Mouse (Mus musculus) neural tube, embryonic 11.5 days (tissue): ENCODE results near the gene Tmem170. TPM values are rescaled to one million over a fixed set of nuclear protein-coding genes. Genes with fewer than 3 reads are reported as not detected.

Experiments used
- ATAC-seq: fragments of 200-750 bp; cut with Nextera tagmentation; 2 replicates; pipeline ENCODE4 v1.8.0; 2017; ENCODE audit warnings: moderate number of reproducible peaks, mild to moderate bottlenecking, moderate TSS enrichment, moderate library complexity; ENCODE audit not compliant: insufficient read depth, low FRiP score, low TSS enrichment
- DNase-seq: peaks from one replicate; pipeline ENCODE4 v3.0.0-alpha.2; 2015; ENCODE audit warnings: low spot score
- H3K27ac ChIP-seq: fragments of 300-500 bp; sonication (generic); 2 replicates; pipeline ENCODE4 v1.5.1; 2014; ENCODE audit warnings: low read depth, mild to moderate bottlenecking, low read length
- H3K27me3 ChIP-seq: fragments of 300-500 bp; sonication (generic); 2 replicates; pipeline ENCODE4 v1.6.1; 2014; ENCODE audit warnings: mild to moderate bottlenecking, low read length, mixed read lengths; ENCODE audit not compliant: control insufficient read depth, insufficient read depth
- H3K36me3 ChIP-seq: fragments of 300-500 bp; sonication (generic); 2 replicates; pipeline ENCODE4 v1.6.1; 2014; ENCODE audit warnings: mild to moderate bottlenecking, low read length, moderate library complexity, mixed read lengths; ENCODE audit not compliant: control insufficient read depth, insufficient read depth
- H3K4me1 ChIP-seq: fragments of 300-500 bp; sonication (generic); 2 replicates; pipeline ENCODE4 v1.6.1; 2014; ENCODE audit warnings: low read length, mixed read lengths; ENCODE audit not compliant: control insufficient read depth, insufficient read depth
- H3K4me2 ChIP-seq: fragments of 300-500 bp; sonication (generic); 2 replicates; pipeline ENCODE4 v1.6.1; 2014; ENCODE audit warnings: low read depth, mild to moderate bottlenecking, moderate library complexity
- H3K4me3 ChIP-seq: fragments of 300-500 bp; sonication (generic); 2 replicates; pipeline ENCODE4 v1.5.1; 2014; ENCODE audit warnings: low read depth, low read length
- H3K9ac ChIP-seq: fragments of 300-500 bp; sonication (generic); 2 replicates; pipeline ENCODE4 v1.6.1; 2014; ENCODE audit warnings: mild to moderate bottlenecking, low read length
- H3K9me3 ChIP-seq: fragments of 300-500 bp; sonication (generic); 2 replicates; pipeline ENCODE4 v1.6.1; 2016; ENCODE audit warnings: low read length; ENCODE audit not compliant: control insufficient read depth
- WGBS: fragments of 180-500 bp; shearing (Covaris S2); extraction: QIAGEN DNeasy Blood & Tissue Kit; methylation state at CpG from one replicate; pipeline ENCODE4 v1.1.7; 2014; 5-methylcytosine and 5-hydroxymethylcytosine counted together
- polyA plus RNA-seq: library from polyadenylated mRNA; unstranded; fragments of >200 nt; fragmentation: Nextera tagmentation; extraction: Ambion mirVana; gene quantifications from 2 replicates; pipeline ENCODE4 v1.2.1, GENCODE M21; 2014

Tmem170 gene
- polyA plus RNA-seq, 1 experiment from 2014 or later: 6.0 TPM

DNA sequence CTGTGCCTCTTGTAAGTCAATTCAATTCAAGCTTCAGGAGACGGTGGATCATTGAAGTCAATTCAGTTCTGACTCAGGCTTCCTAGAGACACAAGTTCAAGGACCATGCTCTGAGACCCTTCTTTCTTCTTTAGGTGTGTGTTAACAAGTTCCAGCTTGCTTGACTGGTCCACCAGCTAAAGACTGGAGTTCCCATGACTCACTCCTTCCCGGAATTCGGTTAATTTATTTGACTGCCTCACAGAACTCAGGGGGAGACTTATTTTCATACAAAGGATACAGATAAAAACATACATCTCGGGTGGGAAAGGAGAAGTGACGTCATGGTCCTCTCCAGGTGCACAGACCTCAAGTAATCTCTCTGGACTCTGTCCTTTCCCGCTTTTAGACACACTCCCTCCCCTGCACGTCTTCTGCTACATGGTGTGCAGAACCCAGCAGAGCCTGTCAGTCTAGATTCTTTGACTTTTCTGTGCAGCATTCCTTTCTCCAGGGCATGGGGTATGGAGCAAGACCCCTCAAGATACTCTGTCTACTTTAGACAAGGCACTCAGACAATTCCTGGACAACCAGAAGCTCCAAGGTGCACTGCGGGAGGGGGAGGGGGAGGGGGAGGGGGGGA, 29.1 kb upstream of the Tmem170 start:
- Histone ChIP-seq H3K27me3 (peaks cover 12% of the 10 kb centered on the region; the same call in 1 of the 2 replicates), H3K4me1 (0 out of 2 replicates have a peak, but pooled peaks cover 3% of the 10 kb centered on the region), H3K36me3 (no peaks in the 10 kb centered on the region), H3K27ac (no peak overlapping the region), H3K4me2 (no peak overlapping the region), H3K9ac (no peak overlapping the region), H3K4me3 (no peak overlapping the region), H3K9me3 (no peaks in the 10 kb centered on the region)
- no peak for DNase-seq
- WGBS: 81% methylated on average over 8 of the region's 8 CpGs
- no peak for ATAC-seq

DNA sequence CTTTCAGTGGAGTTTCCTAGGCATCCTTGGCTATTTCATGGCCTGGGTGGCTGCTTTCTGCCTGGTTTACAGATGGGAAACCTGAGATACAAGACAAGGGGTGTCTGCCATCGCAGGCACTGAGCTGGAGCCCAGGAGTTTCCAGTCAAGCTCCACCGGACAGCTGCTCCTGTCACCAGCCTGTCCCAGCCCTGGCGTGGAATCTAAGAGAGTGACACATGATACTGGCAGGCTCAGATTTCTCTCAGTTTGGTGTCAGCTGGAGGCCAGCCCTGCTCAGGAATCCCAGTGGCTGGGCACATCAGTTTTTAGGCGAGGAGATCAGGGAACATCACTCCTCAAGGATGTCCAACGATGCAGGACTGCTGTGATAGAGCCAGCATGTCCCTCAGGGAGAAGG, 25.5 kb upstream of the Tmem170 start:
- Histone ChIP-seq H3K4me2 (no peak overlapping the region), H3K4me1 (no peaks in the 10 kb centered on the region), H3K27ac (no peak overlapping the region), H3K4me3 (no peak overlapping the region), H3K9me3 (no peaks in the 10 kb centered on the region), H3K9ac (no peak overlapping the region), H3K27me3 (no peaks in the 10 kb centered on the region), H3K36me3 (no peaks in the 10 kb centered on the region)
- ATAC-seq: no peak
- DNase-seq: no peak
- 40% methylated on average over 5 of the region's 5 CpGs for WGBS

DNA sequence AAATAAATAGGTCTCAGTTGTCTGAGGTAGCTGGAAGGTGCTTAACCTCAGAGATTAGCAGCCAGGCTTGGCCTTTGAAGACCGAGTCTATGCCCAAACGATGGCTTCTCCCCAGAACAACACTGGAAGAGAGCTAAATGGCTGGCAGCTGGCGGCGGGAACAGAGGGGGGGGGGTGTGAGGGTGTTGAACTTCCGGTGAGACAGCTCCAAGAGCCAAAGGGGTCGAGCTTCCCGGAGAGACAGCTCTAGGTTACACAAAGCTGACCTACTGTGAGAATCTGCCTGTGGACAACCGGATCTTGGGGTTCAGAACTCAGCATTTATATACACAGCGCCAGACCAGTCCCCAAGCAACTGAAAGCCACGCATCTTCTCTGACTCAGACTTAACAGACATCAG, 22.0 kb upstream of the Tmem170 start:
- no peak for DNase-seq
- no peaks in the 10 kb centered on the region for H3K27me3 ChIP-seq
- 39% methylated on average over 10 of the region's 10 CpGs for WGBS

DNA sequence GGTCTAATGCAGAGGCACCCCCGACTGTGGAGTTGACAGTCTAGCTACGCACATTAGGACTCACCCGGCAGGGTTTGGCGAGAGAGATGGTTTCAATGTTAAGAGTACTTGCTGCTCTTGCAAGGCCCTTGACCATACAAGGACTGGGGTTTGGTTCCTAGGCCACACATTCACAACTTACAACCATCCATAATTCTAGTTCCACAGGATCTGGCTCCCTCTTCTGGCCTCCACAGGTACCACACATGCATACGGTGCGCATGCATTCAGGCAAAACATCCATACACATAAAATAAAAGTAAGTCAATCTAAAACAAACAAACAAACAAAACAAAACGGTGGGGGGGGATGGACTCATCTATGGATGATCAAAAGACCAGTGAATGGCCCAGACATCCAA, 18.4 kb upstream of the Tmem170 start:
- Histone ChIP-seq H3K4me1 (no peaks in the 10 kb centered on the region), H3K27ac (no peak overlapping the region), H3K4me2 (no peak overlapping the region), H3K9ac (no peak overlapping the region), H3K9me3 (no peaks in the 10 kb centered on the region), H3K36me3 (no peaks in the 10 kb centered on the region), H3K4me3 (no peak overlapping the region), H3K27me3 (peaks cover 19% of the 10 kb centered on the region)
- DNase-seq (no peak), ATAC-seq (no peak)
- WGBS: 88% methylated on average over 7 of the region's 7 CpGs

More for the DNA sequence above, 22.0 kb upstream of the Tmem170 start:
- Histone ChIP-seq H3K4me3 (no peak overlapping the region), H3K4me2 (no peak overlapping the region), H3K36me3 (no peaks in the 10 kb centered on the region), H3K9ac (no peak overlapping the region), H3K4me1 (no peaks in the 10 kb centered on the region), H3K9me3 (no peaks in the 10 kb centered on the region), H3K27ac (no peak overlapping the region)
- ATAC-seq: no peak

DNA sequence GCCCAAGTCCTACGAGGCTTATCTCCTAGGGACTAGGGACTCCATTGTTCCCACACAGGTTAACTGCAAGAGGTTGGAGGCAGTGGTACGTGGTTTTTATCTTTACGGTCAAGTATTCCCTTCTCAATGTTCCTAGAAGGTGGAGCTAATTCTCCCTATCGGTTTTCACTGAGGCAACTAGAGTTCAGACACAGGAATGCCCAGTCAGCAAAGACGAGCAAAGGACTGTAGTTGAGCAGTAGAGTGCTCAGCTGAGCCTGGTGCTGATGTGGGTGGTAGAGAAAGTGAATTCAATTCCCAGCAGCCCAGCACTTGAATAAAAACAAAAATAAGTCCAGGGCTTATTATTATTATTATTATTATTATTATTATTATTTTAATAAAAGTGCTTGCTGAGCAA, 16.1 kb upstream of the Tmem170 start:
- Histone ChIP-seq H3K27ac (no peak overlapping the region), H3K36me3 (no peaks in the 10 kb centered on the region), H3K27me3 (peaks cover 35% of the 10 kb centered on the region), H3K4me3 (no peak overlapping the region), H3K4me2 (no peak overlapping the region), H3K4me1 (no peaks in the 10 kb centered on the region), H3K9ac (no peak overlapping the region), H3K9me3 (no peaks in the 10 kb centered on the region)
- DNase-seq (no peak), ATAC-seq (no peak)
- WGBS: 70% methylated on average over 5 of the region's 5 CpGs

DNA sequence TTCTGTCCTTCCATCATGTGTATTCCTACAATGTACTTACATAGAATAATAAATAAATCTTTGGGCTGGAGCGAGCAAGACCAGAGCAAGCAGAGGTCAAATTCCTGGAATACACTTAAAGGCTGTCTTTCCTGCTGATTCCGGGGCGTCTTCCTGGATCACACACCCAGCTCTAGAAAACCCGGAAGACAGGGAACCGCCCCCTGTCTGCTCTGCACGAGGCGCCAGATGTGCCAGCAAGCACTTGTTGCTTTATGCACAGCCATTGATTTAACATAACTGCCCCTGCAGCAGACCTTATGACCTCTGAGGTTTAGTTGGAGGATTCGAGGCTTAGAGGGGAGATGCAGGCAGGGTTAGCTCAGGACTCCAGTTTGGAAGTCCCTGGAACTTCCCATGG, 15.4 kb upstream of the Tmem170 start:
- H3K4me2 ChIP-seq: no peak overlapping the region
- H3K9me3 ChIP-seq: no peaks in the 10 kb centered on the region
- peaks cover 35% of the 10 kb centered on the region for H3K27me3 ChIP-seq
- 33% methylated on average over 8 of the region's 8 CpGs for WGBS
- no peaks in the 10 kb centered on the region for H3K4me1 ChIP-seq
- DNase-seq: no peak
- no peak overlapping the region for H3K9ac ChIP-seq
- no peak for ATAC-seq
- H3K36me3 ChIP-seq: no peaks in the 10 kb centered on the region
- H3K27ac ChIP-seq: no peak overlapping the region
- no peak overlapping the region for H3K4me3 ChIP-seq

DNA sequence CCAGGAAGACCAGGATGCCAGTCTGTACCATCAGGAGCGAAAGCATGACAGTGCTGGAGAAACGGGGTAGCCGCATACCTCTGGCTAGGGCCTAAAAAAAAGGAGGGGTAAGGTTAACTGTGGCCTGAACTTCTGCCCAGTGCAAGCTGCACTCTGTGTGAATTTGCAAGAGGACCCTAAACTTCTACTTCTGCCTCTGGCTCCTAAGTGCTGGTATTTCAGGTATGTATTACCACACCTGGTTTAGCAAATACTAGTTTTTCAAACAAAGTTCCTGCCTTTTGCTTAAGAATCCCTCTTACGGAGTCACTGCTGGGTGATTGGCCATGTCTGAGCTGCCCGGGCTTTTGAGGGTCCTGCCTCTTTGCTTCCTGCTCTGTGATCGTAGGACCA, 14.4 kb upstream of the Tmem170 start:
- no peaks in the 10 kb centered on the region for H3K4me1 ChIP-seq
- peaks cover 35% of the 10 kb centered on the region for H3K27me3 ChIP-seq
- H3K4me3 ChIP-seq: no peak overlapping the region
- ATAC-seq (no peak), DNase-seq (no peak)
- 57% methylated on average over 6 of the region's 6 CpGs for WGBS
- H3K36me3 ChIP-seq: no peaks in the 10 kb centered on the region
- no peaks in the 10 kb centered on the region for H3K9me3 ChIP-seq
- no peak overlapping the region for H3K9ac ChIP-seq
- H3K4me2 ChIP-seq: no peak overlapping the region
- no peak overlapping the region for H3K27ac ChIP-seq

DNA sequence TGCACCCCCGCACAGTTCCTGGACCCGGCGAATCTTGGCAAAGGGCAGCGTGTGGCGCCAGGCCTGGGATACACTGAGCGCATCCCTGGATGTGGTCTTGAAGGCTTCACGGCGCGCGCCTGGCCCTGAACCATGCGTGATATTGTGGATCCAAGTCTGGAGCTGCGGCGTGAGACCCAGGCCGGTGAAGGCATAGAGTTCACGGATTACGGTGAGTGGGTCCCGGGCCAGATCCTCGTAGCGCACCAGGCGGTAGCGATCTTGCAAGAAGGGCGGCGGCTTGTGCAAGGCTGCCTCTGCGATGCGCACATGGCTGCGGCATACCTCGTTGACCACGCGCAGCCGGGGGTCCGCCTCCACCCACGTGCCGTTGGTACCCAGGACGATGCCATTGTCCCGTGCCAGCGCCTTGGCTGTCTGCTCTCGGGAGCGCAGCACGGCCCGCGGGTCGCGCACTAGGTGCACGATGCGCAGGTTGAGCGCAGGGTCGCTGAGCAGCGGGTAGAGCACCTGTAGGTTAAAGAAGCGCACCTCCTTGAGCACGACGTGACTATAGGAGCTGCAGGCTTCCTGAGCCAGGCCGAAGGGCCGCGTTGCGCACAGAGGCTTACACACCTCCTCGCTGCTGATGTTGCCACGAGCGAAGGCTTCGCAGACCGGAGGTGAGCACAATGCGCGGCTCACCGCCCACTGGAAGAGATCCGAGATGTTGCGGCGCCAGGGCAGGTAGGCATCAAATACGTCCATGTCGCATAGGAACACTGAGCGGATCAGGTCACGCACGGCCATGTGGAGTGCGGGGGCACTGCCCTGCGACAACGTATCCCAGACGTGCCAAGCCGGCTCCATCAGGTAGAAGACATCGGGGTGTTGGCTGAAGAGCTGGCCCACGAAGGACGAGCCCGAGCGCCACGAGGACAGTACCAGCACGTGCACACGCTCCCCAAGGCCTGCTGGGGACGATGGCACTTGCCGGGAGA, 13.7 kb upstream of the Tmem170 start:
- Histone ChIP-seq H3K27me3 (peaks cover 35% of the 10 kb centered on the region), H3K9ac (no peak overlapping the region; the same call in 1 of the 2 replicates)
- 10% methylated on average over 86 of the region's 86 CpGs for WGBS

More for the DNA sequence above, 13.7 kb upstream of the Tmem170 start:
- Histone ChIP-seq H3K36me3 (no peaks in the 10 kb centered on the region), H3K9me3 (no peaks in the 10 kb centered on the region), H3K4me1 (no peaks in the 10 kb centered on the region), H3K4me2 (peak overlapping the region; percentile 29), H3K4me3 (0 out of 2 replicates have a peak overlapping the region, but pooled peaks have one; percentile 12), H3K27ac (no peak overlapping the region)
- ATAC-seq: no peak
- peak; percentile 17 for DNase-seq
